Mouse (Mus musculus) intestine, embryonic 15.5 days (tissue): ENCODE measurements around the gene Aadat. TPM values are rescaled to one million over a fixed set of nuclear protein-coding genes. Genes with fewer than 3 reads are reported as not detected.
"Not testable (repeated sequence)": the region's sequence is repeated elsewhere in the genome, so short reads cannot be mapped to it uniquely, and the experiment has no call there.

Source experiments
- ATAC-seq: fragments of 200-750 bp; cut with Nextera tagmentation; 2 replicates; pipeline ENCODE4 v1.8.0; 2017; ENCODE audit warnings: moderate TSS enrichment, moderate library complexity
- H3K27ac ChIP-seq: fragments of 300-500 bp; sonication (generic); 2 replicates; pipeline ENCODE4 v1.5.1; 2015; ENCODE audit warnings: mild to moderate bottlenecking, inconsistent platforms
- H3K27me3 ChIP-seq: fragments of 300-500 bp; sonication (generic); replicated peaks from 2 replicates; pipeline ENCODE4 v1.6.1; 2015; ENCODE audit warnings: inconsistent platforms
- H3K36me3 ChIP-seq: fragments of 300-500 bp; sonication (generic); 2 replicates; pipeline ENCODE4 v1.6.1; 2015; ENCODE audit warnings: inconsistent platforms
- H3K4me1 ChIP-seq: fragments of 300-500 bp; sonication (generic); replicated peaks from 2 replicates; pipeline ENCODE4 v1.6.1; 2015; ENCODE audit warnings: inconsistent platforms
- H3K4me2 ChIP-seq: fragments of 300-500 bp; sonication (generic); replicated peaks from 2 replicates; pipeline ENCODE4 v1.6.1; 2015; ENCODE audit warnings: mild to moderate bottlenecking, inconsistent platforms
- H3K4me3 ChIP-seq: fragments of 300-500 bp; sonication (generic); replicated peaks from 2 replicates; pipeline ENCODE4 v1.5.1; 2015; ENCODE audit warnings: inconsistent platforms
- H3K9ac ChIP-seq: fragments of 300-500 bp; sonication (generic); 2 replicates; pipeline ENCODE4 v1.6.1; 2015; ENCODE audit warnings: inconsistent platforms
- H3K9me3 ChIP-seq: fragments of 300-500 bp; sonication (generic); 2 replicates; pipeline ENCODE4 v1.6.1; 2016; ENCODE audit warnings: inconsistent platforms
- WGBS: fragments of 180-500 bp; shearing (Covaris S2); methylation state at CpG from one replicate; pipeline ENCODE4 v1.1.7; 2015; 5-methylcytosine and 5-hydroxymethylcytosine counted together
- polyA plus RNA-seq: library from polyadenylated mRNA; unstranded; fragments of >200 nt; fragmentation: Nextera tagmentation; extraction: Ambion mirVana; gene quantifications from 2 replicates; pipeline ENCODE4 v1.2.1, GENCODE M21; 2015

Aadat gene
- polyA plus RNA-seq, 1 experiment from 2014 or later, result 0.29 TPM

DNA sequence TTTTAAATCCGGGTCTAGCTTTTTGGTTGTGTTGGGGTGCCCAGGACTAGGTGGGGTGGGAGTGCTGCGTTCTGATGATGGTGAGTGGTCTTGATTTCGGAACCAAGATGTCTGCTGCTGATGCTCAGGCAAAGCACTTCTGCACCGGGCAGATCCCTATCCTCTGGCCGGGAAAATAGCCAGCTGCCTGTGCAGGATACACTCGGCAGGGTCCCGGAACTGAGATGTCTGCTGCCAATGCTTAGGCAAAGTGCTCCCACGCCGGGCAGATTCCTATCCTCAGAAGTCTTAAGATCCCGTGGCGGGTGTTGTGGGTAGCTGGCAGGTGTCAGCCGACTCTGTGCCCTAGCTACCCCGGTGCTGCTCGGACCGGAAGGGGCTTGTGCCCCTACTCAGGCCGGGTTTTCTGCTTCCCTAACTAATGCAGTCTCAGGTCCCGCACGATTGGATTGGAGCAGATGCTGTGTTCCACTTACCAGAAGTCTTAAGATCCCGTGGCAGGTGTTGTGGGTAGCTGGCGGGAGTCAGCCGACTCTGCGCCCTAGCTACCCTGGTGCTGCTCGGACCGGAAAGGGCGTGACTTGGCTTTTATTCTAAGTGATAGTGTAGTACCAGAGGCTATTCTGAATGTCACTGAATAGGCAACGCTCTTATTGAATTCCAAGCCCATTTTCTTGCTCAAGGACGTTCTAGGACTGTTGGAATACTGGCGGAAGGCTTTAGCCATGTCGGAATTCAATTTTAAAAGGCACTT lies 85.8 kb downstream of the Aadat start:
- ATAC-seq, H3K9ac ChIP-seq, H3K4me3 ChIP-seq, H3K27ac ChIP-seq, H3K36me3 ChIP-seq, H3K27me3 ChIP-seq, H3K4me1 ChIP-seq, H3K4me2 ChIP-seq, H3K9me3 ChIP-seq: not testable (repeated sequence)
- WGBS, result 87% methylated on average over 29 of the region's 29 CpGs

DNA sequence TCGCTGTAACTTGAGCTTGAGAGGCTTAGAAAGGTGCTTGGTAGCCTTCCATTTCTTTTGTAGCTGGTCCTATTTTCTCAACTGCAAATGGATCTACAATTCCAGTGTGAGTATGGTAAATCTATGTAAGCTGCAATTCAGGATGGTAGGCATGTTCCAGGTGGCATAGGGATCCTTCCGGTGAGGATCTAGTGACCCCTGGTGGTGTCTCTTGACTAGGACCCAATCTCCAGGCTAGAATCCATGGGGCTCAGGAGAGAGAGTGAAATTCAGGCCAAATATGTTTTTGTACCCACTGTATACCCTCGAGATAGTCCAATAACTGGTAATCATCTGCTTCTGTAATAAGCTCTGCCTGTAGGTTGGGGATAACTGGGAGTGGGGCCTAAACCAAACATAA lies 89.0 kb downstream of the Aadat start:
- Histone ChIP-seq H3K9me3 (no peaks in the 10 kb centered on the region), H3K36me3 (no peaks in the 10 kb centered on the region), H3K27ac (no peak overlapping the region), H3K4me2 (no peak overlapping the region), H3K4me1 (no peaks in the 10 kb centered on the region), H3K27me3 (no peaks in the 10 kb centered on the region), H3K9ac (no peak overlapping the region), H3K4me3 (no peak overlapping the region)
- no peak for ATAC-seq
- 73% methylated on average over 3 of the region's 3 CpGs for WGBS

Other genes with a start within 250 kb of the Aadat start
- not detected in 2 replicates for gene Gm10283, start 2.7 kb upstream of the Aadat start, polyA plus RNA-seq
- 1.1 and 1.2 TPM in 2 replicates for gene Mfap3l, start 126.9 kb downstream of the Aadat start, polyA plus RNA-seq